Mouse (Mus musculus) CH12.LX (cell line): ENCODE measurements at regions not wholly inside any gene's neighbourhood (a gene's known extent, or its start where the extent isn't known, plus 50 kb on each side); places are given as distances from the start of the nearest gene placed in this dataset.

Source experiments
- DNase-seq: peaks from one replicate; pipeline ENCODE4 v3.0.0-alpha.2; 2013; ENCODE audit errors: extremely low read depth
- H3K27ac ChIP-seq: 2 replicates; pipeline ENCODE4 v1.5.1; 2012; ENCODE audit warnings: low read depth, mild to moderate bottlenecking, control low read depth, moderate library complexity; ENCODE audit not compliant: insufficient read depth
- H3K27me3 ChIP-seq: replicated peaks from 2 replicates; pipeline ENCODE3; 2012; ENCODE audit warnings: inconsistent platforms
- H3K36me3 ChIP-seq, 2 experiments: replicated peaks in 1 of 2; 2 replicates each; pipeline versions ENCODE3 to v1.6.1; 2012; ENCODE audit warnings: inconsistent platforms in 1 of 2, low read length in 1 of 2, mild to moderate bottlenecking in 1 of 2, mixed read lengths in 1 of 2, moderate library complexity in 1 of 2; ENCODE audit not compliant: control insufficient read depth in 1 of 2, insufficient read depth in 1 of 2
- H3K4me1 ChIP-seq, 2 experiments: 2 replicates each; pipeline ENCODE4 v1.6.1; 2012; ENCODE audit warnings: inconsistent platforms in 1 of 2, moderate library complexity in 1 of 2; ENCODE audit not compliant: insufficient read depth in 2 of 2, control insufficient read depth in 1 of 2
- H3K4me2 ChIP-seq: 2 replicates; pipeline ENCODE4 v1.6.1; 2012; ENCODE audit warnings: low read depth, mild to moderate bottlenecking, control low read depth; ENCODE audit not compliant: poor library complexity, insufficient read depth, severe bottlenecking
- H3K4me3 ChIP-seq, 3 experiments: fragments of 150-350 bp in 1 of 3; sonication (generic) in 1 of 3; replicated peaks in 1 of 3; 2 replicates each; pipeline versions ENCODE3 to v1.5.1; 2011 to 2012; ENCODE audit warnings: low read depth in 2 of 3, low read length in 2 of 3, mild to moderate bottlenecking in 2 of 3, moderate library complexity in 2 of 3, control low read depth in 1 of 3, improper control_type of control experiment in 1 of 3, inconsistent platforms in 1 of 3, mixed read lengths in 1 of 3; ENCODE audit not compliant: poor library complexity in 1 of 3
- H3K79me2 ChIP-seq: replicated peaks from 2 replicates; pipeline ENCODE4 v1.6.1; 2012; ENCODE audit warnings: mild to moderate bottlenecking, moderate library complexity; ENCODE audit not compliant: control insufficient read depth, poor library complexity, insufficient read depth, severe bottlenecking; ENCODE audit errors: extremely low read depth
- H3K9ac ChIP-seq: 2 replicates; pipeline ENCODE4 v1.6.1; 2012; ENCODE audit warnings: low read depth, mild to moderate bottlenecking, control low read depth, moderate library complexity; ENCODE audit not compliant: insufficient read depth
- H3K9me3 ChIP-seq: replicated peaks from 2 replicates; pipeline ENCODE3; 2012; ENCODE audit warnings: low read length, inconsistent platforms, mixed read lengths
- CHD1 ChIP-seq: IDR thresholded peaks from 2 replicates; pipeline ENCODE4 v1.6.1; 2012; ENCODE audit warnings: low read depth, low read length, improper control_type of control experiment, inconsistent platforms
- CHD2 ChIP-seq: IDR thresholded peaks from 2 replicates; pipeline ENCODE4 v1.6.1; 2011; ENCODE audit warnings: low read length, improper control_type of control experiment
- E2F4 ChIP-seq: IDR thresholded peaks from 2 replicates; pipeline ENCODE4 v1.6.1; 2011; ENCODE audit warnings: low read depth, low read length, improper control_type of control experiment; ENCODE audit not compliant: insufficient replicate concordance
- EP300 ChIP-seq: IDR thresholded peaks from 2 replicates; pipeline ENCODE4 v1.6.1; 2011; ENCODE audit warnings: low read length, improper control_type of control experiment
- GABPA ChIP-seq: IDR thresholded peaks from 2 replicates; pipeline ENCODE4 v1.6.1; 2012; ENCODE audit warnings: low read depth, low read length, improper control_type of control experiment, inconsistent platforms; ENCODE audit not compliant: insufficient replicate concordance
- HCFC1 ChIP-seq: IDR thresholded peaks from 2 replicates; pipeline ENCODE4 v1.6.1; 2012; ENCODE audit warnings: low read depth, mild to moderate bottlenecking, inconsistent platforms, low read length, improper control_type of control experiment
- IRF4 ChIP-seq: IDR thresholded peaks from 2 replicates; pipeline ENCODE4 v1.6.1; 2014; ENCODE audit warnings: low read depth, mild to moderate bottlenecking, inconsistent platforms, low read length, improper control_type of control experiment
- JUN ChIP-seq: IDR thresholded peaks from 2 replicates; pipeline ENCODE4 v1.6.1; 2011; ENCODE audit warnings: low read depth, mild to moderate bottlenecking, low read length, improper control_type of control experiment, moderate library complexity; ENCODE audit not compliant: insufficient read depth
- JUND ChIP-seq: conservative IDR thresholded peaks from 2 replicates; pipeline ENCODE4 v1.6.1; 2011; ENCODE audit warnings: low read depth, low read length, improper control_type of control experiment
- KAT2A ChIP-seq: IDR thresholded peaks from 2 replicates; pipeline ENCODE4 v1.6.1; 2012; ENCODE audit warnings: low read length, improper control_type of control experiment, inconsistent platforms; ENCODE audit not compliant: insufficient replicate concordance
- MAX ChIP-seq: IDR thresholded peaks from 2 replicates; pipeline ENCODE4 v1.6.1; 2011; ENCODE audit warnings: low read length, improper control_type of control experiment
- MEF2A ChIP-seq: IDR thresholded peaks from 2 replicates; pipeline ENCODE4 v1.6.1; 2014; ENCODE audit warnings: low read depth, mild to moderate bottlenecking, inconsistent platforms, low read length, improper control_type of control experiment, borderline replicate concordance
- NELFE ChIP-seq: IDR thresholded peaks from 2 replicates; pipeline ENCODE4 v1.6.1; 2011; ENCODE audit warnings: low read depth, low read length, improper control_type of control experiment
- PAX5 ChIP-seq: IDR thresholded peaks from 2 replicates; pipeline ENCODE4 v1.6.1; 2012; ENCODE audit warnings: low read length, inconsistent platforms, mixed read lengths
- POLR2A ChIP-seq: IDR thresholded peaks from 2 replicates; pipeline ENCODE4 v1.6.1; 2011; ENCODE audit warnings: low read depth, mild to moderate bottlenecking, improper control_type of control experiment, low read length
- POLR2AphosphoS2 ChIP-seq: IDR thresholded peaks from 2 replicates; pipeline ENCODE4 v1.6.1; 2011; ENCODE audit warnings: low read depth, low read length, improper control_type of control experiment
- RCOR1 ChIP-seq: conservative IDR thresholded peaks from 2 replicates; pipeline ENCODE4 v1.6.1; 2012; ENCODE audit warnings: low read depth, mild to moderate bottlenecking, inconsistent platforms, low read length, improper control_type of control experiment
- SIN3A ChIP-seq: IDR thresholded peaks from 2 replicates; pipeline ENCODE4 v1.6.1; 2012; ENCODE audit warnings: low read length, improper control_type of control experiment, inconsistent platforms
- SMC3 ChIP-seq: IDR thresholded peaks from 2 replicates; pipeline ENCODE4 v1.6.1; 2011; ENCODE audit warnings: low read depth, low read length, improper control_type of control experiment
- UBTF ChIP-seq: IDR thresholded peaks from 2 replicates; pipeline ENCODE4 v1.6.1; 2012; ENCODE audit warnings: low read depth, mild to moderate bottlenecking, inconsistent platforms, low read length, improper control_type of control experiment, moderate library complexity
- USF1 ChIP-seq: IDR thresholded peaks from 2 replicates; pipeline ENCODE4 v1.6.1; 2014; ENCODE audit warnings: low read depth, mild to moderate bottlenecking, inconsistent platforms, low read length, improper control_type of control experiment
- USF2 ChIP-seq: conservative IDR thresholded peaks from 2 replicates; pipeline ENCODE4 v1.6.1; 2011; ENCODE audit warnings: low read depth, low read length, improper control_type of control experiment
- ZKSCAN1 ChIP-seq: IDR thresholded peaks from 2 replicates; pipeline ENCODE4 v1.6.1; 2012; ENCODE audit warnings: low read depth, inconsistent platforms, low read length, improper control_type of control experiment, borderline replicate concordance
- ZNF384 ChIP-seq: IDR thresholded peaks from 2 replicates; pipeline ENCODE4 v1.6.1; 2012; ENCODE audit warnings: low read depth, low read length, improper control_type of control experiment, inconsistent platforms
- dilution Hi-C: fragments of 300-500 bp; cut with MboI; formaldehyde crosslinking; loops from 2 replicates; pipeline ENCODE4 v1.14.3; 2020; ENCODE audit warnings: low sequenced_read_pairs; ENCODE audit not compliant: extremely low pct_unique_long_range_greater_than_20kb, extremely low pct_ligation_motif_present
- in situ Hi-C: fragments of 300-500 bp; cut with MboI; formaldehyde crosslinking; loops from 3 replicates; pipeline ENCODE4 v1.14.3; 2019; ENCODE audit warnings: low sequenced_read_pairs, low pct_ligation_motif_present, low pct_unique_long_range_greater_than_20kb, mixed read lengths

DNA sequence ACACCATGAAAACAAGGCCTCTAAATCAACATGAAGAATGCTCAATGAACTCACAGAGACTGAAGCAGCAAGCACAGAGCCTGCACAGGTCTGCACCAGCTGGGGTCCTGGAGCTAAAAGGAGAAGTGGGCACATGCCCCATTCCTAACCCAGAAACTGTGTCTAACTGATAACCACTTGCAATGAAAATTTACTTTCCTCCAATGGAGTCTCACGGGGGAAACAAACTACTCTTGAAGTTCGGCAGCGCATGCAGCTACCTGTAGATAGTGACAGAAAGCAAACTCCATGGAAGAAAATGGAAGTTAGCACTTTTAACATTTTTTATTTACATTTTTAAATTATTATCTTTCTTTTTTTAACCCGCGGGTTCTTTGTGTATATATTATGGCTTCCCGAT lies 76.8 kb upstream of the Akap6 start:
- H3K4me2 ChIP-seq: no peak overlapping the region
- H3K79me2 ChIP-seq: no peaks in the 10 kb centered on the region
- no peak overlapping the region for H3K27ac ChIP-seq
- H3K4me1 ChIP-seq: peaks cover 0 to 10% of the 10 kb centered on the region in 2 experiments; a peak in 2 of 4 replicates
- no peaks in the 10 kb centered on the region for H3K9me3 ChIP-seq
- no peak for TF ChIP-seq USF1
- TF ChIP-seq ZKSCAN1: no peak
- no peak for TF ChIP-seq CHD1
- no peak for TF ChIP-seq USF2
- TF ChIP-seq ZNF384: no peak
- no peak for TF ChIP-seq JUN
- TF ChIP-seq RCOR1: no peak
- TF ChIP-seq POLR2A: no peak
- TF ChIP-seq IRF4: no peak
- TF ChIP-seq HCFC1: no peak
- no peak for TF ChIP-seq MAX
- TF ChIP-seq POLR2AphosphoS2: no peak
- TF ChIP-seq GABPA: no peak
- TF ChIP-seq JUND: no peak
- TF ChIP-seq SIN3A: no peak
- no peak for TF ChIP-seq KAT2A
- TF ChIP-seq, all 38 proteins: peak for 0
- Histone ChIP-seq H3K4me3 (no peak overlapping the region), H3K36me3 (no peaks in the 10 kb centered on the region), H3K9ac (no peak overlapping the region), H3K27me3 (no peaks in the 10 kb centered on the region)
- DNase-seq: no peak
- in situ Hi-C loops (loop anchor here (5.0 to 25.0 kb wide), 2 partner anchors 120 to 235 kb away; partner anchors contain the start of gene Arhgap5), dilution Hi-C loops (no loop called here)

DNA sequence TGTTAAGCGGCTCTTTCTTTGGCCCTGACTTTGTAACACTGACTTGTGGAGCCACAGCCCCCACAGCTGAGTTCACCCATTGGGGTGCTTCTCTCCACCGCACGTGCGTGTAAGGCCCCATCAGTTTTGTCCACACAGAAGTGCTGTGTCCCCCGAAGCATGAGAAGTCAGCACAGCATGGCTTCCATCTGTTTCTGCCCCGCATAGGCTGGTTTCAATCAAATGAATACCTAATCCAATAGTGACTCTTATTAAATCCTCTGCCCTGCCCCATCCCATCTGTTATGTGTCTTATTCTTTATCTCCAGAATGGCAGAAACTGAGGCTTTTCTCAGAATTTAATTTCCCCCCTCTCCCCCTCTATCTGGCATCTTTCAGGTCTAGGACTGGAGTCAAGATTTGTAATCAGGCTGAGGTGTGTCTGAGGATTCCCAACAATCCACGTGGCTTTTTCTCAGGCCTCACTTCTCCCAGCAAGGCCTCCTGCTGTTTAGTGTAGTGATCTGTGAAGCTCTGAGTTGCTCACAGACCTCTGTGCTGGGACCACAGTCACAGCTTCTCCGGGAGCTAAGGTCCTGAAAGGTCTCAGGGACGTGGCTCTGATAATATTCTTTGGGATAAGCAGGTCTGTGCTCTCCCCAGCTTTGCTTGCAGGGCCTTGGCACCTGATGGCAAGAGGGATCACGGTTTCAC lies 75.6 kb upstream of the Akap6 start:
- Histone ChIP-seq H3K4me3 (no peak overlapping the region), H3K4me2 (no peak overlapping the region), H3K4me1 (peaks cover 0 to 10% of the 10 kb centered on the region in 2 experiments; a peak in 2 of 4 replicates), H3K9me3 (no peaks in the 10 kb centered on the region), H3K36me3 (no peaks in the 10 kb centered on the region), H3K79me2 (no peaks in the 10 kb centered on the region), H3K27ac (no peak overlapping the region), H3K27me3 (no peaks in the 10 kb centered on the region), H3K9ac (no peak overlapping the region)
- dilution Hi-C loops (no loop called here), in situ Hi-C loops (loop anchor here (5.0 to 25.0 kb wide), 2 partner anchors 121 to 236 kb away; partner anchors contain the start of gene Arhgap5)
- no peak for TF ChIP-seq EP300
- TF ChIP-seq POLR2AphosphoS2: no peak
- TF ChIP-seq UBTF: no peak
- no peak for TF ChIP-seq HCFC1
- TF ChIP-seq E2F4: no peak
- TF ChIP-seq RCOR1: no peak
- no peak for TF ChIP-seq NELFE
- TF ChIP-seq POLR2A: no peak
- TF ChIP-seq SMC3: no peak
- no peak for TF ChIP-seq MEF2A
- no peak for TF ChIP-seq CHD2
- no peak for TF ChIP-seq PAX5
- DNase-seq: no peak
